Mouse (Mus musculus): Measurements from ENCODE around the gene Fxyd1. TPM values are rescaled to one million over a fixed set of nuclear protein-coding genes. Genes with fewer than 3 reads are reported as not detected.

Gene Fxyd1
- polyA plus RNA-seq, 1 experiment: 156 TPM

DNA sequence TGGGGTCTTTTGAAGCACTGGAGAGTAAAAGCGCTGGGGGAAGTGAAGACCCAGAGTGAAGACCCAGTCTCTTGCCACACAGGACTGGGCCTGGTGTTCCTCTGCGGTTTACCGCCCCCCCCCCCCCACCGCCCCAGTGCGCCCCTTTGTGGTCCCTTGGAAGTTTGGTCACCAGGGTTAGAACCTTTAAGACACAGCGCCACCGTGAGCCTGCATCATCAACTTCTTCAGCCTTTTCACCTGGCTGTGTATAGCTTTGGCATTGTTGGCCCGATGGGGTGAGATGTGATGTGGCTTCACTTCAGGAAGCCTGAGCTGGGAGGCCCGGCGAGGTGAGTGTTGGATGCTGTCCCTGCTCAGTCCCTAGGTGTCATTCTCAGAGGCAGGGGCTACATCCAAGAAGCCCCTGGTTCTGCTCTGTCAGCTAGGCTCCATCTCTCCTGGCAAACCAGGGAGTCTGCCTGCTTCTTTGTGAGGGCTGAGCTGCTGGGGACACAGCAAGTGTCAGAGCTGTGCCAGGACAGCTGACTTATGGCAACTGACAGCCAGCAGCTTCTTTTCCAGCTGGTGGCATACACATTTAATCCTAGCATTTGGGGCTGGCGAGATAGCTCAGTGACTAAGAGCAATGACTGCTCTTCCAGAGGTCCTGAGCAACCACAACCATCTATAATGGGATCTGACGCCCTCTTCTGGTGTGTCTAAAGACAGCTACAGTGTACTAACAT lies 37.9 kb upstream of the Fxyd1 start:
- H3K4me3 ChIP-seq (ENCODE audit: insufficient read depth, low read length): no peak overlapping the region
- no peak overlapping the region for H3K27ac ChIP-seq (ENCODE audit: insufficient read depth, low read length)
- H3K4me1 ChIP-seq (ENCODE audit: control insufficient read depth, insufficient read depth, low read length): no peaks in the 10 kb centered on the region
- no peak for TF ChIP-seq POLR2A (IDR thresholded peaks at IDR 0.05; ENCODE audit: extremely low read depth, insufficient read depth, low read length)
- peak; percentile 26; the same call in 1 of the 2 replicates for TF ChIP-seq CTCF (IDR thresholded peaks at IDR 0.05; ENCODE audit: extremely low read depth, insufficient read depth, low read length)

DNA sequence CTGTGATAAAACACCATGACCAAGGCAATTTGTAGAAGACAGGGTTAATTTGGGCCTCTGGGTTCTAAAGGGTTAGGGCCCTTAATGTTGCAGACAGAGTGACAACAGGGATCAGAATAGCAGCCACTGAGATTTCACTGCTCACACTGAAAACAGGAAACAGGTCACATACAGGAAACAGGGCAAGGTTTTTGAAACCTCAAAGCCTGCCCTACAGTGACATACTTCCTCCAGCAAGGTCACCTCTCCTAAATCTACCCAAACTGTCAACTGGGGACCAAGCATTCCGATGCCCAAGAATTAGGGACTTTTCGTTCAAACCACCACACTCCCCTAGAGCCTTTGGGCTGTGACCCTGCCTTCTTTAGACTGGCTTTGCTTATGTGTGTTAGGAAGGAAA lies 32.7 kb upstream of the Fxyd1 start:
- no peak for TF ChIP-seq POLR2A (IDR thresholded peaks at IDR 0.05; ENCODE audit: extremely low read depth, insufficient read depth, low read length)
- TF ChIP-seq CTCF (IDR thresholded peaks at IDR 0.05; ENCODE audit: extremely low read depth, insufficient read depth, low read length): no peak
- no peak overlapping the region for H3K4me3 ChIP-seq (ENCODE audit: insufficient read depth, low read length)
- H3K4me1 ChIP-seq (ENCODE audit: control insufficient read depth, insufficient read depth, low read length): no peaks in the 10 kb centered on the region
- no peak overlapping the region for H3K27ac ChIP-seq (ENCODE audit: insufficient read depth, low read length)

DNA sequence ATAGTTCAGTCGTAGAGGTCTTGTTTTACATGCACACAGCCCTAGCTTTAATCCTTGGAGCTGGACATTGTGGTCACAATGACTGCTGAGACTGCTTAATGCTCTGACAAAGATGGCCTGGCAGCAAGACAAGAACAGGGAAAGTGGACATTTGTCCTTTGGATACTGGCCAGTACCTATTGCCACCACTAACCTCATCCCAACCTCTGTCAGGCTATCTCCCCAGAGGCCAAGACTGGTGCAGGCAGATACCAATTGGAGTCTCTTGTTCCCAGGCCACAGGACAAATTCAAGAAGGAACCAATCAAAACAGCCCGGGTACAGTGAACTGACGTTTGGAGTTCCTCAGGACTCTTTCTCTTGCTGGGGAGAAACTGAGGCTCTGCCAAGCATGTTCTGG lies 31.2 kb upstream of the Fxyd1 start:
- Histone ChIP-seq H3K4me3 (ENCODE audit: insufficient read depth, low read length) (no peak overlapping the region), H3K4me1 (ENCODE audit: control insufficient read depth, insufficient read depth, low read length) (no peaks in the 10 kb centered on the region), H3K27ac (ENCODE audit: insufficient read depth, low read length) (peak overlapping the region; percentile 17)
- TF ChIP-seq CTCF (IDR thresholded peaks at IDR 0.05; ENCODE audit: extremely low read depth, insufficient read depth, low read length): no peak
- TF ChIP-seq POLR2A (IDR thresholded peaks at IDR 0.05; ENCODE audit: extremely low read depth, insufficient read depth, low read length): no peak

DNA sequence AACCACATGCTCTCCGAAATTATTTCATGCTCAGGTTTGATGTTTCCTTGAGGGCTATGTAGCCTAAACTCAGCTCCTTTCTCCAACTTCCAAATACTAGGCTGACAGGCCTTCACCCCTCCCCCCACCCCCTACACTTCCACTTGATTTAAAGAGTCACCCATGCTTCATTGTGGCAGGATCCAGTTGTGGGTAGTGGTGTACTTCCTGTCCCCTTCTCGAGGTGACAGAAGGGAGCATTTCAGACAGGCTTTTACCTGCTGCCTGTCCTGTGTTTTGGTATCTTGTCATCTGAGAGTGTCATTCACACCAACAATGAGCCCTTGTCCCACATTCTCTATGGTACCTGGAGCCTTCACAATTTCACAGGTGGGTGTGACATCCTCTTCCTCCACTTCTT lies 30.3 kb upstream of the Fxyd1 start:
- Histone ChIP-seq H3K4me1 (ENCODE audit: control insufficient read depth, insufficient read depth, low read length) (no peaks in the 10 kb centered on the region), H3K27ac (ENCODE audit: insufficient read depth, low read length) (peak overlapping the region; percentile 75)

DNA sequence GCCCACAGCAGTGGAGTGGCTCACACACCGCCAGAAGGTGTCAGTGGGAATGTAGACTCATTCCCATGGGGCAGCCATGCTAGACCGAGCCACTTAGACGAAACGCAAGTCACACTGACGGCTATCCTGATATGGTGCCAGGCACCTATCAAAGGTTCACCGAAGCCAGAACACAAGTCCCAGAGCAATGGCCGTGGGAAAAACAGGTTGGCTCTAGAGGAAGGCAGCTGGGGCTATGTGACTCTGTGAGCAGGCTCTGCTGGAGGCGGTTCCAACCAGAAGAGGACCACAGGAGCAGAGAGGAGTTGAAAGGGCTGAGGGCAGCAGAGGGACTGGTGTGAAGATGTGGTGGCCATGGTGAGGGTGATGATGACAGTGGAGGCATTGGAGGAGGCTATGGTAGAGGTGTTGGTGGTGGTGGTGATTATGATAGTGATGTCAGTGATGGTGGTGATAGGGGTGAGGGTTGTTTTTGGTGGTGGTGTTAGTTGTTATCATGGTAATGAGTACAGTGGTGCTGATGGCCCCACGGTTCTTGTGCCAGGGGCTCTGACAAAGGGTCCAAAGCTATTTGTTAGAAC lies 29.3 kb upstream of the Fxyd1 start:
- peak overlapping the region; percentile 75 for H3K27ac ChIP-seq (ENCODE audit: insufficient read depth, low read length)
- H3K4me1 ChIP-seq (ENCODE audit: control insufficient read depth, insufficient read depth, low read length): no peaks in the 10 kb centered on the region
- no peak for TF ChIP-seq CTCF (IDR thresholded peaks at IDR 0.05; ENCODE audit: extremely low read depth, insufficient read depth, low read length)
- TF ChIP-seq POLR2A (IDR thresholded peaks at IDR 0.05; ENCODE audit: extremely low read depth, insufficient read depth, low read length): no peak
- no peak overlapping the region for H3K4me3 ChIP-seq (ENCODE audit: insufficient read depth, low read length)

More for the DNA sequence above, 30.3 kb upstream of the Fxyd1 start:
- TF ChIP-seq CTCF (IDR thresholded peaks at IDR 0.05; ENCODE audit: extremely low read depth, insufficient read depth, low read length) (no peak), POLR2A (IDR thresholded peaks at IDR 0.05; ENCODE audit: extremely low read depth, insufficient read depth, low read length) (no peak)
- no peak overlapping the region for H3K4me3 ChIP-seq (ENCODE audit: insufficient read depth, low read length)

DNA sequence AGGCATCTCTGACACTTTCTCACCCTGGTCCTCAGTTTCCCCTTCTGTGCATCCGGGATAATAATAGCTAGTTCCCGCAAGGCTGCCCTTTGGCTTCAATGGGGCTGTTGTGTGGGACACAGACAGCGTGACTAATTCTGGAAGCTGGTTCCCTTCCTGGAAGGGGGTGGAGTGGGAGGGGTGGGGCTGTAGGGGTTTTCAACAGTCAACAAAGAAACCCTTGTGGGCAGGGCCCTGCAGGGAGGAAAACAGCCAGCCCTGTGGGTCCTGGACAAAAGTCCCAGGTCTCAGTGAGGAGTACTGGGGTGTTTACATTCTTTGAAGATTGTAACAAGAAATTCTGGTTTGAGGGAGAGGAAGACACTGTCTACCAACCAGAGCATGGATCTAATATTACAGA lies 28.2 kb upstream of the Fxyd1 start:
- Histone ChIP-seq H3K27ac (ENCODE audit: insufficient read depth, low read length) (peak overlapping the region; percentile 75), H3K4me1 (ENCODE audit: control insufficient read depth, insufficient read depth, low read length) (no peaks in the 10 kb centered on the region), H3K4me3 (ENCODE audit: insufficient read depth, low read length) (no peak overlapping the region)
- no peak for TF ChIP-seq POLR2A (IDR thresholded peaks at IDR 0.05; ENCODE audit: extremely low read depth, insufficient read depth, low read length)
- TF ChIP-seq CTCF (IDR thresholded peaks at IDR 0.05; ENCODE audit: extremely low read depth, insufficient read depth, low read length): no peak

DNA sequence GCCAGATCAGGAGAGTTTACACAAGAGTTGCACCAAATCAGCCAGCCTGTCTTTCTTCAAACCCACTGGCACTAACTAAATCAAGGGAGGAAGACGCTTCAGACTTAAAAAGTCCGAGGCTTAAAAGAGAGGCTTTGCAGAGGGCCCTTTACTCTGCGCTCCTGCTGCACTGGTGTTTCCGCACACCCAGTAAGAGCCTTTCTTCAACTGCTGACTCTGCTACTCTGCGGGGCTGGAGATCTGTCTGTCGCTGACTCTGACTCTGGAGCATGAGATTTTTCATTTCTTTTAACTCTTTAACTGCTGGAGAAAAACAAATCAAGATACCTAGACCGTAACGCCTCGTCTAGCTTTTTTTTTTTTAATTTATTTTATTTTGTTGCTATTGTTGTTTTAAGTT lies 27.1 kb upstream of the Fxyd1 start:
- peak overlapping the region; percentile 90 for H3K27ac ChIP-seq (ENCODE audit: insufficient read depth, low read length)
- TF ChIP-seq POLR2A (IDR thresholded peaks at IDR 0.05; ENCODE audit: extremely low read depth, insufficient read depth, low read length): no peak
- TF ChIP-seq CTCF (IDR thresholded peaks at IDR 0.05; ENCODE audit: extremely low read depth, insufficient read depth, low read length): no peak

DNA sequence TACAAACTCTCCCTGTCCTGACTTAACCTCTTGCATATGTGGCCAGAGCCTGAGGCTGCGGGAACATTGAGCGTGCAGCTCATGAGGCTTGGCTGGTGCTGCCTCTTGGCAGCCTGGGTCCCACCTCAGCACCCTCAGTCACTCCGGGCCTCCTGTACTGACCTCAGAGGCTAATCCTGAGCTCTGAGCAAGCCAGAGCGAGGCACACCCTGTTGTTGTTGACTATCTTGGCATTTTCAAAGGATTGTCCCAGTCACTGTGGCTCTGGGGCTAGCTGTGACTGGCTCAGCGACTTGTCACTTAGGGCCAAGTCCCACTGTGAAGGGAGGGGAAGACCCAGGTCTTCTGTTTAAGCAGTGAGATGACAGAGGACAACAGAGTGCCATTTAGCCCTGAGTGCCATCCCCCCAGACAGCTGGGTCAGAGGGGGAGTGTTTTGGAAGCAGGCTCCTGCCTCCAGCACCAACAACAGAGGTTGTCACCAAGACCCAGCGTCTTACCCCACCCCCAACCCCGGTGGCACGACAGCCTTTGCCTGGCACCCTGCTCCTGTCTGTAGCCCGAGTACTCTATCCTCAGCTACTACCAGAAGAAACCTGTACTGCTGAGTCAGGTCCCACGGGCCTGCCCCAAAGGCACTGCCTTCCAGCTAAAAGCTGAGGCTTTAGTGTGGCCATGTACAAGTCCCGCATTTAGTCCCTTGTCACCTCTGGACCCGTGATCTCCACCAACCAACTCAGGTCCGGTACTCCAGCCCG lies 26.0 kb upstream of the Fxyd1 start:
- Histone ChIP-seq H3K27ac (ENCODE audit: insufficient read depth, low read length) (peak overlapping the region; percentile 90), H3K4me1 (ENCODE audit: control insufficient read depth, insufficient read depth, low read length) (no peaks in the 10 kb centered on the region), H3K4me3 (ENCODE audit: insufficient read depth, low read length) (no peak overlapping the region)
- no peak for TF ChIP-seq POLR2A (IDR thresholded peaks at IDR 0.05; ENCODE audit: extremely low read depth, insufficient read depth, low read length)

More for the DNA sequence above, 27.1 kb upstream of the Fxyd1 start:
- no peaks in the 10 kb centered on the region for H3K4me1 ChIP-seq (ENCODE audit: control insufficient read depth, insufficient read depth, low read length)
- H3K4me3 ChIP-seq (ENCODE audit: insufficient read depth, low read length): no peak overlapping the region

DNA sequence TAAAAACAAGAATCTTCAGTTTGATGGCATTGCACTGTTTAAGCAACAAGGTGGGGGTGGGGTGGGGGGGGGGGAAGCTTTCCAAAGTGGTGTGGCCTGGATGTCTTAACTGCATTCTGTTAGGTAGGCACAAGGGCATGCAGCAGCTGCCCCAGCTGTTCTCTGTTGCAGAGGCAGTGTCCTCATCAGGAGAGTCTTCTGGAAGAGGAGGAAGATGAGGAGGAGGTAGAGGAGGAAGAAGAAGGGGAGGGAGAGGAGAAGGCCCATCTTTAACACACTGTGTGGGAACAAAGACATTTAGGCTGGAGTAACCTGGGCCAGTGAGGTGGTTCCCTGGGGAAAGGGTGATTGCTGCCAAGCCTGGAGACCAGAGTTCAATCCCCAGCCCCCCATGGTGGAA lies 25.1 kb upstream of the Fxyd1 start:
- no peaks in the 10 kb centered on the region; the same call in 1 of the 2 replicates for H3K4me1 ChIP-seq (ENCODE audit: control insufficient read depth, insufficient read depth, low read length)
- TF ChIP-seq CTCF (IDR thresholded peaks at IDR 0.05; ENCODE audit: extremely low read depth, insufficient read depth, low read length) (no peak), POLR2A (IDR thresholded peaks at IDR 0.05; ENCODE audit: extremely low read depth, insufficient read depth, low read length) (no peak)
- no peak overlapping the region for H3K4me3 ChIP-seq (ENCODE audit: insufficient read depth, low read length)
- H3K27ac ChIP-seq (ENCODE audit: insufficient read depth, low read length): no peak overlapping the region
